Mouse (Mus musculus) cerebellum, postnatal 14 days (tissue): ENCODE data around the gene Alox15.
A peak's percentile ranks its signal among the peaks of the same experiment; 100 is the strongest.
"Not testable (repeated sequence)": the region's sequence is repeated elsewhere in the genome, so short reads cannot be mapped to it uniquely, and the experiment has no call there.

Source experiments
- DNase-seq, 2 experiments: peaks; one replicate each; pipeline ENCODE4 v3.0.0; 2021; ENCODE audit warnings: mixed read lengths in 2 of 2

Alox15 gene

GRCm38 (mm10) chr11:70351868-70352267 is at the start of gene Alox15:
Alox15 (minus strand) TSS chr11:70352031.
- no peak for DNase-seq

- peak; percentile 8 to 20 for DNase-seq
Measured at GRCm38 (mm10) chr11:70389421-70389820, 37.6 kb upstream of the Alox15 start.

DNA sequence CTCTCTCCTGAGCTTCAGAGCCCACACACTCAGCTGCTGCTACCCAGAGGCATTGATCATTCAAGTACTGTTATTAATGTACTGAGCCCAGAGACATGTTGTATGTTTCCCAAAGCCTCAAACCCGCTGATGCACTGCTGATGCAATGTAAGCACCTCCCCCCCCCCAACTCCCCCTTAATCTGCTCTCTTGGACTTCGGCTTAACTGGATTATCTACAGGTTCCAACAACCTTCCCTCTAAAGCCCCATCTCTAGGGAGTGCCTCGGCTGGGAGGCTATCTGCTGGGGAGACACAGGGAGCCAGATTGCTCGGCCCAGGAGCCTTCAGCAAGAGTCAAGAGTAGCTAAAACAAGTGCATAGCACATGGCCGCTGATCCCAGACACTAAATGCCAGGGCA is 35.6 kb upstream of the Alox15 start:
- no peak for DNase-seq

DNA sequence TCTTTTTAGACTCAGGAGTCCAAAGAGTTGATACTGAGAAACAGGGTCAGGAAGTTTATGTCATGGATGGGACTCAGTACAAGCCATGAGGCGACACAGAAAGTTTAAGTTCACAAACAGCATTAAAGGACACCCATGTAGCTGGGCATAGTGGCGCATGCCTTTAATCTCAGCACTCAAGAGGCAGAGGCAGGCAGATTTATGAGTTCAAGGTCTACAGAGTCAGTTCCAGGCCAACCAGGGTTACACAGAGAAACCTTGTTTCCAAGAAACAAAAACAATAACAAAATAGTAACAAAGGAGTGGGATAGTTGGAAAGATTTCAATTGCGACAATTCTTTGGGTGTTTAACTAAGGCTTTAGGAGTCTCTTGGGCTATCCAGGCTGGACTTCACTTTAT is 32.3 kb upstream of the Alox15 start:
- DNase-seq, result no peak

DNA sequence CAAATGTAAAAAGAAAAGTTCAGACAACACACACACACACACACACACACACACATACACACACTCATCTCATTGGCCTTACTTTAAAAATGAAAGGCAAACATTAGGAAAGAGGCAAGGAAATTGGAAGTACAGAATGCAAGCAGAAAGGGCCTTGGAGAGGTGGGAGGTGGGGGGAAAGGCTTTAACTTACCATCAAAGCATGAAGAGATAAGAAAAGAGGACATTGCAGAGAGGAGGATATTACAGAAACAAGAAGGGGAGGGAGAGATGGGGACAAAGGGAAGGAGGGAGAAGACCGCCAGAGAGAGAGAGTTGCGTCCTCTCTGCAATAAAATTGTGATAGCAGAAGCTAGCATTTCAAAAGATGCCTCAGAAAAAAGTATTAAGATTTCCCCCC is 29.5 kb upstream of the Alox15 start:
- no peak for DNase-seq

- DNase-seq, result no peak
Measured at GRCm38 (mm10) chr11:70380478-70381005, 28.7 kb upstream of the Alox15 start.

DNA sequence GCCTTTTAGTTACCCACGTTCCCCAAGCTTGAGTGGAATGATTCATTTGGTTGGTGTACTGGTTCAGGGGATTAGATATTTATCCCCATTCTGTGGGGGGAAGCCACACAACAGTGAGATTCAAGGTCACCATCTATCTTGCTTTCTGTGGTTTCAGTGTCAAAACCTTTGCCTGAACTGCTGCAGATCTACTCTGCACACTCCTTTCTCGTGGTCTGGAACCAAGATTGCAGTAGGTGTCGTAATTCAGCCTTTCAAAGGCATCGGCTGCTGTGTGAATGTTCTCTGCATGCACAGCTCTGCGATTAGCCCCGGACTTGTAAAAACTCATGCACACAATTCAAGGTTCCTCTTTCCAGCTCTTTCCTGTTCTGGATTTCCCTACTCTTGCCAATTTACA is 24.2 kb upstream of the Alox15 start:
- DNase-seq, result no peak

DNA sequence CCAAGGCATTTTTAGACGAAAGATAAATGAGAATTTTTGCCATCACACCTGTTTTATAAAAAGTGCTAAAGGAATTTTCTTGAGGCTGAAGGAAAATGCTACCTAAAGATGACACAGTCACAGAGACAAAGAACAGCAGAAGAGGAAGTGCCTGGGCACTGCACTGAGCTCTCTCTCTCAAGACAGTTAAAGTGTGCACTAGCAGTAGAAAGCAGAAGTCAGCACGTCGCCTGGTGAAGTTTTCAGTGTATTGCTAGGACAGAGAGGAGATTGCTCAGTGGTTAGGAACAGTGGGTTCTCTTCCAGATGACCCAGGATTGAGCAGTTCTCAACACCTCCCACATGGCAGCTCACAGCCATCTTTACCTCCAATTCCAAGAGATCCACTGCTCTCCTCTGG is 22.5 kb upstream of the Alox15 start:
- DNase-seq, result no peak

DNA sequence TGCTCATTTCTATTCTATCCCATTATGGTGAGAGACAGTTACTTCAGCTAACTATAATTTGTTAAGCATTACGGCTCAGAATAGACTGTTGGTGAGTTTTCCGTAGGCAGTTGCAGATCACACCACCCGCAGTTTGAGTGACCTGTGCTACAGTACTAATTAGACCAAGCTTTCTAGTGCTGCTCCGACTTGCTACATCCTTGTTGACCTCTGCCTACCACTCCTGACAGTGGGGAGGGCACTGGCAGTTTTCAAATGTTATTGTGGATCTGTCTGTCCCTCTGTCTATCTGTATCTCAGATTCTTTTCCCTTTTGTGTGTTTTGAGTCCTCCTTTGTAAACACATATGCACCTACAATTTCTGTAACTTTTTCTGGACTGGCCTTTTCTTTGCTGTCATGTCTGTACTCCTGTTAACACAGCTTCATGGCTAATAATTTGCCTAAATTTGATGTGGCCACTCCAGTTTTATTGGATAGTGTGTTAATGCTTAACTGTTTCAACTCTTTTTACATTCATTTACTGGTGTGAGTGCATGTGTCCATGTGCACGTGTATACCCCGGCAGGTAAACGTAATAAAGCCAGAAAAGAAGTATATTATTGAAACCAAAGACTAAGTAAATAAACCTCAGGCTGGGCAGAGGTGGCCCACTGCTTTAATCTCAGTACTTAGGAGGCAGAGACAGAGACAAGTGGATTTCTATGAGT is 21.2 kb upstream of the Alox15 start:
- no peak for DNase-seq

- no peak for DNase-seq
Measured at GRCm38 (mm10) chr11:70372396-70372795, 20.6 kb upstream of the Alox15 start.

DNA sequence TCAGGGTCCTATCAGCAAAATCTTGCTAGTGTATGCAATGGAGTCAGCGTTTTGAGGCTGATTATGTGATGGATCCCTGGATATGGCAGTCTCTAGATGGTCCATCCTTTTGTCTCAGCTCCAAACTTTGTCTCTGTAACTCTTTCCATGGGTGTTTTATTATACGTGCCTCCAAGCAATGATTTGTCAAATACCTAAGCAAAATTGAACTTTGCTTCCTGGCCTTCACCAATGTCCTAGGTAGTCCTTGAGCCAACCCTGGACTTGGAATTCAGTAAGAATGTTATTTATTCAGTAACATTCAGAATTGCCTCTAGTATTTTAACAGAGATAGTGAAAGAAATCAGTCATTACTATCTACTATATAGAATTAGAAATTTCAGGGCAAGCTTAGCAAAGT is 16.8 kb upstream of the Alox15 start:
- DNase-seq, result not testable (repeated sequence)

- not testable (repeated sequence) for DNase-seq
Measured at GRCm38 (mm10) chr11:70367701-70368100, 15.9 kb upstream of the Alox15 start.

- DNase-seq, result no peak
Measured at GRCm38 (mm10) chr11:70348630-70349029, 3.2 kb downstream of the Alox15 start.

DNA sequence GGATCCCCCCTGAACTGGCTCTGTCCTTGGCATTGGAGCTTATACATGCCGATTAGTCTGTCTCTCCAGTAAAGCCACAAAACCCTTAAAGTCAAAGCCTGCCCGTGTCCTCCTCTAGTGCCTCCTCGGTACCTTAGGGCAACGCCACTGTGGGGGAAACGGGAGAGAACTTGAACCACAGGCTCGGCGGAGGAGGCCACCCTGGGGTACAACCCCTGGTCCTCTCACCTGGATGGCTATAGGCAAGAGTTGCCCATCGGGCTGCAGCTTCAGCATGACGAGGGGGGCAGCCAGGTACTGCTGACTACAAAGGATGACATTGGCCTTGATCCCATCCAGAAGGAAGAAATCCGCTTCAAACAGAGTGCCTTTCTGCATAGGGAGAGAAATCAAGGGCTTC is 4.0 kb downstream of the Alox15 start:
- no peak for DNase-seq

- DNase-seq, result no peak
Measured at GRCm38 (mm10) chr11:70345546-70345945, 6.3 kb downstream of the Alox15 start.

DNA sequence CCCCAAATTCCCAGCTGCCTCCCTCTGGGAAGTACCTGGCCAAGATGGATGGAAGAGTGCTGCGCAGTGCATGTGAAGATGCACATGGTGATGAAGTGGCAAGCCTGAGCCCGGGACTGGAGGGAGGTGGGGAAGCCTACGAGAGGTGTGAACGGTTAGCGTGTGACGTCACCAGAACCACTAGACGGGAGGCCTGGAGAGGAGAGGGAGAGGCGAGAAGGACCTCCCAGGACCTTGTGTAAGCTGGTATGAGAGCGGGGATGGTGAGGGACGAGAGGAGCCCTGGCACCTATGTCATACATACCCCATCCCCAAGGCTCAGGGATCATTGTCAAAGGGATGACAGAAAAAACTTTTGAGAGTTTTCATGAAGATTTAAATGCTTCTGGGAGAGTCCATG is 6.8 kb downstream of the Alox15 start:
- DNase-seq, result no peak

- DNase-seq, result no peak
Measured at GRCm38 (mm10) chr11:70339481-70339880, 12.3 kb downstream of the Alox15 start.

DNA sequence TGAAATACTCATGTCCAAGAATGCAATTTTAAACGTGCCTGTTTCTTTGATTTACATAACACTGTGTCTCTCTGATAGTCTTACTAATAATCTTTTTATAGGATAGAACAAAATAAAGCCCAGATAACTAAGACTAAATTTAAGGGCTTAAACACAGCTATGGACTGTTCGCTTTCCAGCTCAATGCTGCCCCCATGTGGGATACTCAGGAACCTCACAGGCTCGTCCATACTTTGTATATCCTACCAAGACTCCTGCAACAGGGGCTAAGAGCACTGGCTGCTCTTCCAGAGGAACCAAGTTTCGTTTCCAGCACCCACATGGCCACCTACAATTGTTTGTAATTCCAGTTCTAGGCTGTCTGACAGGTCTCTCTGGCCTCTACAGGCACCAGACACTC is 17.4 kb downstream of the Alox15 start:
- DNase-seq, result peak; percentile 83 to 89

DNA sequence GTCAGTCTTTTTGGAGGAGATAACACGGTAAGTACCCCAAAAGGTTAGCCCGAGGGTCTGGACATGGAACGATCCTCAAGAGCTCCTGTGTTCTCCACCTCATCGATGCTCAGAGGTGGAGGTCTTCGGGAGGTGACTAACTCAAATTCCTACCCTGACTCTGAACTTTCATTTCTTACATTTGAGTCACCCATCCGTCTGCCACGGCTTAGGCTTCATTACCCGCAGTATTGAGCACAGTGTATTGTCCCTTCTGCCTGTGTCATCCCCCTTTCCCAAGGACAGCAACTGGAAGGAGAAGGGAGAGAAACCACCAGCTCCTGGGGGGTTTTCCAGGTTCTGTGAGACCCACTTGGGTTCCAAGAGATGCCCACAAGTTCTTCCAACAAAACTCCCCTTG is 27.1 kb downstream of the Alox15 start:
- DNase-seq, result no peak

DNA sequence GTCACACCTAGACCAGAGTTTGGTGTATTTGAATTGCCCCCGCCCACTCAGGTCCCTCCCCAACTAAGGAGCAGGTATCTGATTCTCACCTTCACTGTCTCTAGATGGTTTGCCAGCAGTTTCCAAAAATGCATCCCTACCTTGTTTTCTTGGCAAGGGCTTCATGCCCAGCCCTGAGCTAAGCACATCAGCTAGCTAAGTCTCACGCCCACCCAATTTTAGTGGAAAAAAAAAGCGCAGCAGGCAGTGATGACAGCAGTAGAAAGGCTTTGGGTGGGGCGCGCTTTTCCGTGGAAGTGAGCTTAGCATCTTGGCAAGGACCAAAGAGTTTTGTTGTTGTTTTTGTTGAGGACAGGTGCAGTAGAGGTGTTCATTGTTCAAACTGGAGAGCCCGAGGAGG is 29.3 kb downstream of the Alox15 start, which contains the start of gene Alox12e:
TSS of gene Alox12e (minus strand) at position 101 of the 400 bp plus-strand sequence.
- DNase-seq, result no peak

GRCm38 (mm10) chr11:70321664-70322063 is 30.2 kb downstream of the Alox15 start:
- peak; percentile 28 to 74 for DNase-seq

DNA sequence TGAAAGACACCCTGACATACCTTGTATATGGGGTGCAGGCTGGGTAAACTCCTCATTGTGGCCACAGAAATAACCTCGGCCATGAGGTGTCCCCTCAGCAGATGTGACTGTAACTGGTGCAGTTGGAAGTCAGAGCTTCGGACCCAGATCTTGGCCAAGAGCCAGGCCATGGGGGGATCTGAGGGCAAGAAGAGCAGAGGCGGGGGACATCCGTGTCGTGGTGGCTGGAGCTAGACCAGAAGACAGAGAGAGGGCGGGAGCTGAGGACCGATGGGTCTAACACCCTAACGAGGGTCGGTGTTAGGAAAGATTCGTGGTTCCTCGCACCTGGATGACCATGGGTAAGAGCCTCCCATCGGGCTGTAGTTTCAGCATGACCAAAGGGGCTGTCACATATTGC is 32.2 kb downstream of the Alox15 start:
- peak in 1 of 2 experiments; percentile 18 for DNase-seq

- peak; percentile 18 to 37 for DNase-seq
Measured at GRCm38 (mm10) chr11:70313833-70314232, 38.0 kb downstream of the Alox15 start.

DNA sequence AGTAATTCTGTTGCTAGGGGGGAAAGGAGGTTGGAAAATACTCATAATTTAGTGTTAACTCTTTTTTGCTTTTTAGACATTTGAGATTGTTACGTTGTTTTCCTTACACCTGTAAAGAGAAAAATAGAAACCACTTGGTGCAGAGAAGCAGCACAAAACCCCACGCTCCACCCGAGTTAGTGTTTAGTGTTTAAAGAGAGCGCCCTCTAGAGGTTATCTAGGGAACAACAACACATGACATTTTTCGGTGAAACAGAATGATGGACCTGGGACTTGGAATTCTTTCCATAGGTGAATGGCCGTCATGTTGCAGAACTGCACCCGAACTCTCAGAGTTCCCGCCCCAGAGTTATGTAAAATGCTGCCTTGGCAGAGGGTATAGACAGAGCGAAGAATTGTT is 42.5 kb downstream of the Alox15 start:
- DNase-seq, result peak; percentile 78 to 82

- DNase-seq, result peak in 1 of 2 experiments; percentile 35
Measured at GRCm38 (mm10) chr11:70308296-70308695, 43.5 kb downstream of the Alox15 start.
